Mouse (Mus musculus): ENCODE data around the gene Abraxas2. TPM values are rescaled to one million over a fixed set of nuclear protein-coding genes. Genes with fewer than 3 reads are reported as not detected.
A peak's percentile ranks its signal among the peaks of the same experiment; 100 is the strongest.

Gene Abraxas2
- total RNA-seq (2015) (49.4 and 51.6 TPM in 2 replicates), total RNA-seq (2017) (47.6 and 48.0 TPM in 2 replicates)

DNA sequence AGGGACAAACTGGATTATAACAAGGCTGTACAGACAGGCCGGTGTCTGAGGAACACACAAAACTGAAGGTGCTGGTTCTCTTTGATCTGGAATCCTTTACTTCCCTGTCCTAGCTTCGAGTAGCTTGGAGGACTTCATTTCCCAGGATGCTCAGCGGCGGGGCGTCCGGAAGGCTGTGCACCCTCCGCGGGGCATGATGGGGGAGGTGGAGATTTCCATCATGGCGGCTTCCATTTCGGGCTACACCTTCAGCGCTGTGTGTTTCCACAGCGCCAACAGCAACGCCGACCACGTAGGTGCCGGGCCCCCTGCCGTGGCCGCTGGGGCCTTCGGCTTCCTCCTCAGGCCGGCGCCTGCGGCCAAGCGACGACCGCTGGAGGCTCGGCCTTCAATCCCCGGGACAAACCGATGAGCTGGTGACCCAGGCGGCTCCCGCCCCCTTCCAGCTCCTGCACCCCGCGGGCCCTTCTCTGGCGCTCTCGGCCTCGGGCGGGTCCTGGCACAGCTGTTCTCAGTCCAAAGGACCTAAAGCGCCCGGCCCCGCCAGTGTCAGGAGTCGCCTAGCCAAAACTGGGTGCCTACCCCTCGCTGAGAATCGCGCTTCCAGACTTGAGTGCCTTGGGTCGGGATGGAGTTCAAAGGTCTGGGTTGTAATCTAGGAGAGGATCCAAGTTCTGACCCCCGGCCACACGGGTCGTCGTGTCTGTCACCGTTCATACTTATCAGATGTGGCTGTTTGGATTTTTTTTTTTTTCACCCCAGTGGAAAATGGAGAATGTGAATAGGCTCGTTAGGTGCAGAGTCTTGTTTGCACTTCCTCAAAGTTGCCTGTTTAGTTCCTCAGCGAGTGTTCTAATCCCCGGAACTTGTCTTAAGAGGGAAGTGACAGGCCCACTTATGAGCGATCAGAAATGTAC lies at the start of gene Abraxas2:
Gene Abraxas2, plus strand, starts transcription at position 184 of the 917 bp plus-strand sequence.
- ATAC-seq (ENCODE audit: poor library complexity, severe bottlenecking), result peak; percentile 94

DNA sequence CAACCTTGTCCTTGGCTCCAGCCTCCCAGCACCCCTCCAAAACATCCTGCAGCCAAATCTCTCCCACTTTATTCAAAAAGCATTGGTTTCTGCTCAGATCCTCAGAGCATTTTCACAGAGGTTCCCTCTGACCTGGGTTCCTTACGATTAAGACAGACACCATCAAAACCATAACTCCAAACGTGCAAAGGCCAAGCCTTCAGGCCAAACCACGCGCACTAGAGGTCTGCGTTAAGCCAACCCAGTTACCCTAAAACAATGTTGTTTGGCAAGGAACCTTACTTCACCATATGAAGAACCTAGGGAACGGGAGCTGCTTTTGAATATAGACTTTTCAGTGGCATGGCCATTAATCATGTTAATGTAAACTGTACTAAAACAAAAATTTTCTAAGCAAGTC lies 49.3 kb upstream of the Abraxas2 start:
- no peak for ATAC-seq (ENCODE audit: poor library complexity, severe bottlenecking)

DNA sequence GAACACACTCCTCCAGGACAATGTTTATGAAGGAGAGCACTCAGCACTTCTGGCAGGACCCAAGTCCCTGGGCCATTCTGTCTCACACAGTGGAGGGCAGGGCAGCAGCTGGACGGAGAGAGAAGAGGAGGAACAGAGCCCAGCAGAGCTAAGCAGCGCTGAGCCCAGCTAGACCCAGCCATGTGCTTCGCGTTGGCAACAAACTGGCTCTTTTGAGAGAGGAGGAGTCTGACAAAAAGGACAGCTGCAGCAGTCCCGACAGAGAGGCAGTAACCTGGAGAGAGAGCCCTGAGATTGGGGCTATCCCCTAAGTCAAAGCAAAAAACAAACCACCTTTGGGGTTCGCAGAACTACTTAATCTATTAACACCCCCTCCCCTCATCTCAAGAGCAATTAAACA lies 48.7 kb upstream of the Abraxas2 start:
- no peak for ATAC-seq (ENCODE audit: poor library complexity, severe bottlenecking)

- peak; percentile 64 for ATAC-seq (ENCODE audit: poor library complexity, severe bottlenecking)
These were observed 48.1 kb upstream of the Abraxas2 start for GRCm38 (mm10) chr7:132810879-132811278.

DNA sequence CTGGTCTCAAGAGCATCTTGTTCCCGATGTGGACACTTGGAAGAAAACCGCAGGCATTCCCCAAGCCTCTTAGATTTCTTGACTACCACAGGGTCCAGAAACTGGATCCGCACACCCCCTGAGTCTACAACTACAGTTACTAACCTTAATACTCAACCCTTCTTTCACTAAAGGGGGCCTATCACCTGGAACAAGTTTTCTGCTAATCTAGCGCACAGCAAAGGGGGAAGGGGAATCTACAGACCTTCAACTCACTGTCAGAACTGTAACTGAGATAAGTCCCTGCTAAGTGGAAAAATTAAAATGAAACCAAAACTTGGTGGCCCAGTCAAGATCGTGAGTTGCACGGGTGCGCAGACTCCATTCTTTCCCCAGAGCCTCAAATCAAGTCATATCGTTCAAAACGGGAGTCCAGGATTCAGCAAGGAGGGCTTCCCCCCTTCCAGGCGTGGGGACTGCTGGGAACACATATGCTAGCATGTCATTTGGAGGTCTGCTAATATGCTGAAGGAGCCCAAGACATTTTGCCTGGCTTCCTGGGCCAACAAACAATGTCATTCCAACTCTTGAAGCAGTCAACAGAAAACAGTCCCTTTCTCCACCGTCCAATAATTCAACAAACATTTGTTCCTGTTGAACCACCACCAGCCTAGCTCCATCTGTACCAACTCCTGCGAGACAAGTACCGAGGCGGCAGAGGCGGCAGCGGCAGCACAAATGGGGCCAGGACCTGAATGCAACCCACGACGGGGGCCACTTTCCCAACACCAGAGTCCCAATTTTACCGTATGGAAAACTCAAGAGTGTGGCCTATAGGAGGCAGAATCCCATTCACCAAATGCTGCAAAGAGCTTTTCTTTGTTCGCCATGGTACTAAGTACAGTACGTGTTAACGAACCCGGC lies 47.1 kb upstream of the Abraxas2 start:
- no peak for ATAC-seq (ENCODE audit: poor library complexity, severe bottlenecking)

DNA sequence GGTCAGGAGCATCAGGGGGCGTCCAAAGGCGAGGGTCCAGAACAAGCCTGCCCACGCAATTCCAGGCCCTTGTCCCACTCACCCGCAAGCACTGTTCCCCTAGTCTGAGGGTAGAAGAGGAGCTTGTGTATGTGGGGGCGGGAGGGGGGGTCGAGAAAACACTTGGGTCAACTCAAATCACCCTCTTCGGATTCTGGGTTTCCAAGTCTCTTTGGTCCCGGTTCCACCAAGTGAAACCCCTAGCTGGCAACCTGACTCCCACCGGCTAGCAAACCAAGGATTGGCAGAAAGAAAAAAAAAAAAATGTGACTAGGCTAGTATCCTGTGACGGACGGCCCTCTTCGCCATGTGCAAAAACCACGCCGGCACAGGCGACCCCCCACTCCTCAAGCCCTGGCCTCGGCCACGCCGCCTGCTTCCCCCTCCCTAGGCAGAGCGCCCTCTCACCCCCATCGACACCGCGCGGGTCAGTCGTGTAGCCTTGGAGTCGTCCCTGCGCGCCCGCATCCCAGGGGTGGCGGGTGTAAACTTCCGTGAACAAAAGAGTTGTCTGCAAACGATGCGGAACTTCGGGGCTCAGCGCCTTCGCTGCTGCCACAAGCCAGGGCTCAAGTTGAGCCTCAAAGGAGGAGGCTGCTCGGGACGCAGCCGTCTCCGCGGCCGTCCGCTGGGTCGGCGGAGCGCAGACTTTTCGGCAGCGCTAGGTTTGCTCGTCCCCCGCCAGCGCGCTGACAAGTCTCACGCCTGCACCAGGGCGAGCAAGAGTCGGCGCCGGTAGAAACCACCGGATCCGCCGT lies 46.2 kb upstream of the Abraxas2 start:
- peak; percentile 53 for ATAC-seq (ENCODE audit: poor library complexity, severe bottlenecking)

GRCm38 (mm10) chr7:132813416-132814088 lies 45.5 kb upstream of the Abraxas2 start, which contains the start of gene Fam53b:
Gene Fam53b (minus strand): TSS chr7:132813886.
- ATAC-seq (ENCODE audit: poor library complexity, severe bottlenecking), result peak; percentile 53

DNA sequence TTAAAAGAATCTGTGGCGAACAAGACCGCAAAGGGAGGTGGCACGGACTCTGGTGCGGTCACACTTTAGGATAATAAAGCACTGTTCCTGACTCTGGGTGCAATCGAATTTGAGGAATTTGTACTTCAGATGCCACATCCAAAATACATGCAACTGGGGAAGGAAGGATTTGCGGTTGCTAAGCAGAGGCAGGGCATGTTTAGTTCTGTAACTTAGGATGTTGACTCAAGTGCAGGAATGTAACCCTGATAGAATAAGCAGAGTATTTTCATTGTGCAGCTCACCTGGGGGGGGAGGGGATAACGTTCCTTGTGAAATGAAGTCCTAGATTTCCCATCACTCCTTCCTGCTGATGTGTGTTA lies 45.0 kb upstream of the Abraxas2 start:
- no peak for ATAC-seq (ENCODE audit: poor library complexity, severe bottlenecking)

DNA sequence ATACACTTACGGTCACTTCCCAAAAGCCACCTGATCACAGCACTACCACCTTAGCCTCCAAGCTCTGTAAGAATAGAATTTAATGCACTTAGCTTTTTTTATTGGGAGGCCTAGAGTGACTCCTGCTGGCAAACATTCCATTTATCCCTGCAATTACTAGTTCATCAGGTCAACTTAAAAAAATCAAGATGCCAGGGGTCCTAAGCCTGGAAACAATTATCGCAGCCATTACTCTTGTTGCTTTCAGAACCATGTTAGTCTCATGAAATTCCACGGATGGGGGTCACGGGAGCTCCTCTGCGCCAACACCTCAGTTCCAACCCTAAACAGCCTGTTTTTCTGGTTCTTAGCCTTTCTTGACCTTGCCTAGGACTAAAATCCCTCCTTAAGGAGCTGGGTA lies 43.9 kb upstream of the Abraxas2 start:
- no peak for ATAC-seq (ENCODE audit: poor library complexity, severe bottlenecking)

GRCm38 (mm10) chr7:132816528-132816927 lies 42.5 kb upstream of the Abraxas2 start:
- ATAC-seq (ENCODE audit: poor library complexity, severe bottlenecking), result no peak

DNA sequence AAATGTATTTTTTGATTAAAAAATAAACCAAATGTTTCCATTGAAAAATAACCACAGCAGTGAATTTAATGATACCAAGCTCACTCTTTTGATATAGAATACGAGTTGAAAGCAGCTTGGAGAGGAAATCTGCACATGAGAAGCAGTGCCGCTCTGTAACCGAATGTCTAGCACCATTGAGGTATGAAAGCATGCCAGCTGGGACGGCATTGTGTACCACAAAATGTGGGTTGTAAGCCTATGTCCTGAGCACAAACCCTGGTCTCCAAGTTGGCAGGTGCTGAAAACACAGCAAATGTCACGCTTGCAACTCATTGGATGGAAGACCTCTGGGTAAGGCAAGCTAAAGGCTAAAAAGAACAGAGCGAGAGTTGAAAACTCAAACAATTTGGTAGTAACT lies 42.0 kb upstream of the Abraxas2 start:
- no peak for ATAC-seq (ENCODE audit: poor library complexity, severe bottlenecking)

GRCm38 (mm10) chr7:132820692-132821091 lies 38.3 kb upstream of the Abraxas2 start:
- ATAC-seq (ENCODE audit: poor library complexity, severe bottlenecking), result no peak

- ATAC-seq (ENCODE audit: poor library complexity, severe bottlenecking), result no peak
These were observed 35.2 kb upstream of the Abraxas2 start for GRCm38 (mm10) chr7:132823832-132824231.

- no peak for ATAC-seq (ENCODE audit: poor library complexity, severe bottlenecking)
These were observed 34.5 kb upstream of the Abraxas2 start for GRCm38 (mm10) chr7:132824346-132825022.

DNA sequence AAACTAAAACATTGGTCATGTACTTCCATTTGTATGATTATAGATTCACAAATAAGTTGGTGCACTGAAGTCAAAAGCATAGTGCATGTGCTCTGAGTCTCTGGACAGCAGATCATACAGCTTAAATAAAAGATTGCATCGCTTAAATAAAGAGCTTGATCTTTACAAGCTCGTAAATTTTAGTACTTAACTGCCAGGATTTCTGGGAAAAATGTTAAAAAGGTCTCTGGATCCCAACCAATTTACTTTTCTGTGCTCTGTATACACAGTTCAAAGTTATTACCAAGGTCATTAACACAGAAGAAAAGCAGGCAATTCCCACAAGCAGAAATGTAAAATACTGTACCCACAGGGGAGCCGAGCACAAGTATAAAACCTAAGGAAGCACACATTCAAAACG lies 28.1 kb upstream of the Abraxas2 start:
- ATAC-seq (ENCODE audit: poor library complexity, severe bottlenecking), result no peak

- no peak for ATAC-seq (ENCODE audit: poor library complexity, severe bottlenecking)
These were observed 17.7 kb upstream of the Abraxas2 start for GRCm38 (mm10) chr7:132841287-132841686.

DNA sequence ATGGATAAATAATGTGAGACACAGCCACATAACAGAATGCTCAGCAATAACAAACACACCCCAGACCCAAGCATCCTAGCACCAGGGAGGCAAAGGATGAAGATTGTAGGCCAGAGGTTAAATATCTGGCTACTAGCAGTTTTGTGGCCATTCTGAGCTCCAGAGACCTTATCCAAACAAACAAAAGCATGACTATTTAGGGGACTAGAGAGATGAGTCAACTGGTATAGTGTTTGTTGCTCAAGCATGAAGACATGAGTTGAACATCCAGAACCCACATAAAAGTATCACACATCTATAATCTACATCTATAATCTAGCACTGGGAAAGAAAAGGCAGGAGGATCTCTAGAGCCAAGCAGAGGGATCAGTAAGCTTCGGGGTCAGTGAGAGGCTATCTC lies 16.6 kb upstream of the Abraxas2 start:
- no peak for ATAC-seq (ENCODE audit: poor library complexity, severe bottlenecking)

DNA sequence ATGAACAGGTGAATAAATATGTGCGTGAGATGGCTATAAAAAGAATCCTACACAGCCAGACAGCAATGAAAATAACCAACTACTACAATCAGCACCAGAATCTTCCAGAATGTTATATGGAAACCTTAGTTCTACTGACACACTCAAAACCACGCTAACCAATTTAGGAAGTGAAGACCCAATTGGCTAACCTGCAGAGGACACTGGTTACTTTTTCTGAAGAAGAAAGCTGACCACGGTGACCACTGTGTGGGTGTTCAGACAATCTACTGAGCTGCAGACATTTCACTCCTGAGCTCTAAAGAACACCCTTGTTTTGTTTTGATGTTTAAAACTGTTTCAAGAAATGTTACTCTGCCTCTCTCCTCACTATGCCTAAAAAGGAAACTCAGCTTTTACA lies 15.9 kb upstream of the Abraxas2 start:
- peak; percentile 49 for ATAC-seq (ENCODE audit: poor library complexity, severe bottlenecking)

- peak; percentile 96 for ATAC-seq (ENCODE audit: poor library complexity, severe bottlenecking)
These were observed 6.7 kb upstream of the Abraxas2 start, which contains the start of gene Eef1akmt2 for GRCm38 (mm10) chr7:132852173-132852844. Gene Eef1akmt2 (minus strand): TSS chr7:132852673.
